Mouse (Mus musculus) liver, embryonic 14.5 days (tissue): ENCODE data around the gene Cdk19.

Experiments used
- CTCF ChIP-seq: IDR thresholded peaks from 2 replicates; pipeline ENCODE4 v1.5.1; 2016; ENCODE audit warnings: antibody characterized with exemption, low read depth, control low read depth
- EP300 ChIP-seq: IDR thresholded peaks from 2 replicates; pipeline ENCODE4 v1.6.1; 2016; ENCODE audit warnings: antibody characterized with exemption, low read depth

GRCm38 (mm10) chr10:40477426-40478075, 138.2 kb downstream of the Cdk19 start:
- TF ChIP-seq EP300 (no peak), CTCF (no peak)
